Mouse (Mus musculus) ovary, adult 2 months (tissue): ENCODE measurements around the gene Ccr8. TPM values are rescaled to one million over a fixed set of nuclear protein-coding genes. Genes with fewer than 3 reads are reported as not detected.

Source experiments
- polyA plus RNA-seq: library from polyadenylated mRNA; depleted of rRNA; stranded (reverse); fragments of >200 nt; gene quantifications from 2 replicates; pipeline ENCODE4 v1.2.3, GENCODE M21; 2012; rRNA removed

Ccr8 gene
- 0.12 and 0.21 TPM in 2 replicates for polyA plus RNA-seq

DNA sequence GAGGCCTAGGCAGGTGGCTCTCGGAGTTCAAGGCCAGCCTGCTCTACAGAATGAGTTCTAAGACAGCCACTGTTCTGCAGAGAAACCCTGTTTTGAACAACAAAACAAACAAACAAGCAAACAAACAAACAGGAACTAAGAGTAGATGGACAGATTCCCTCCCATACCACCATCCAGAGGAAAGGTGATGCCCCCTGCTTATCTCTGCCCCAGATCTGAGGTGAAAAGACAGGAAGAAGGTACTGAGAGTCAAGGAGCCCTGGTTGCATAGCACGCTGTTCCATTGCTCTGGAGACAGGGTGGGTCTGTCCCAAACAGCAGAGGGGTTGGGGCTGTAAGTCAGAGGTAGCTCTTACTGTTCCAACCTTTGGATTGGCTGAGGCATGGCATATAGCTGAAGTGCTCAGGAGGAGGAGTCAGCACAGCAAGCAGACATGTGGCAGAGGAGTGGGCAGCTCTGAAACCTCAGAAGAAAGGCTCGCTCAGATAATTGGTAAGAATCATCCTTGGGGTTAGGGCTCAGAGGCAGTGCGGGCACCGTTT is at the start of gene Ccr8:
Gene Ccr8, plus strand, starts transcription at position 419 of the 543 bp plus-strand sequence.

DNA sequence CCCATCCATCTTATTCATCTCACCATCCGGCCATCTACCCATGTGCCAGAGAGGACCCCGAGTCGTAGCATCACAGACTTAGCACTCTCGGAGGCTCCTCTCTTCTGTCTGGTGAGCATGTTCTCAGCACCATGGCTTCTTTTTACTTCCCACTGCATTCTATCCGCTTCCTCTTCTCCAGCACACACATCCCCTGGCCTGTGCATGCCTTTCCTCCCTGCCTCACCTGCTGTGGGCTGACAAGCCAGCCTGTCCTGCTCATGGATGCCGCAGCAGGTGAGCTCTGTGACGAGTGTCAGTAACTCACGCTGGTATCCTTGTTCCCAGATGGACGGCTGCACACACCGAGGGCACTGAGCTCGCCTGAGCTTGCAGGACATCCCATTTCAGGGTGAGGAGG is 22.1 kb upstream of the Ccr8 start, which contains the start of gene Cx3cr1:
Gene Cx3cr1, minus strand, starts transcription at position 101 of the 400 bp plus-strand sequence.

DNA sequence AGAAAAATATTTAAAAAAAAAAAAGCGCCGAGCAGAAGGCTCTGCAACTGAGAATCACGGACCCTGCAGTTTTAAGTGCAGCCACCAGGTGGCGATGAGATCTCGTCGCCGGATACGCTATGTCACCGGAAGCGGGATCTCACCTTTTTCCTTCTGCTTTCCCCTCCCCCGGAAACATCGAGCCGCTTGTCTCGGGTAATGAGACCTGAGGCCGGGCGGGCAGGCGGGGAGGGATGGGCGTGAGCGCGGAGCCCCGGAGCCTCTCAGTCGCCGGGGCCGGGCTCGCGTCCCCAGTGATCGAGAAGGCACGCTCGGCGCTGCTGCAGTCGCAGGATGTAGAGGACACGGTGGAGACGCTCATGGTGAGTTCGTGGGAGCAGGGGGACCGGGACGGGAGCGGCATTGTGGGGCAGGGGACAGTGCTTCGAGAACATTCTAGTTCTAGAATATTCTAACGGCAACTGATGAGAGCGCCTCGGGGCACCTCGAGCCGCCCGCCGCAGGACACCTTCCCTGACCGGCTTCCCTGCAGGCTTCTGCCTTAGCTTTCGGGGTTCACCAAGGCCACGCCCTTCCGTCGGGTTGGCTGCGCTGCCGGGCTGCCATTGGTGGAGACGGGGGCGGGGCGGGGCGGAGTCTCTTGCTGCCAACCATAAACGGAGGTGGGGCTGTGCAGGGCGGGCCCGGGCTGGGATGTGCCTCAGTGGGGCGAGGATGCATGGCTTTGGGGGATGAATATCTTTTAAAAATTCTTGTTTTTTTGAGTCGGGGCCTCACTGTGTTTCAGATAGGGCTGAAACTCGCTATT is 18.5 kb downstream of the Ccr8 start, which contains the start of gene Slc25a38:
Gene Slc25a38, plus strand, starts transcription at position 164 of the 808 bp plus-strand sequence.

GRCm38 (mm10) chr9:120127538-120128251 is 35.8 kb downstream of the Ccr8 start, which contains the start of gene Rpsa:
Gene Rpsa (plus strand): TSS chr9:120127689.

Other genes with a start within 250 kb of the Ccr8 start
- 46.9 and 49.4 TPM in 2 replicates for gene Wdr48, start 197.2 kb upstream of the Ccr8 start, polyA plus RNA-seq
- 28.9 and 29.6 TPM in 2 replicates for gene Gorasp1, start 154.5 kb upstream of the Ccr8 start, polyA plus RNA-seq
- 7.1 and 7.8 TPM in 2 replicates for gene Ttc21a, start 154.5 kb upstream of the Ccr8 start, polyA plus RNA-seq
- gene Csrnp1, start 107.5 kb upstream of the Ccr8 start, polyA plus RNA-seq: 31.5 and 31.6 TPM in 2 replicates
- gene Xirp1, start 68.5 kb upstream of the Ccr8 start, polyA plus RNA-seq: 0.15 and 0.20 TPM in 2 replicates
- 12.8 and 14.2 TPM in 2 replicates for gene Cx3cr1, start 22.2 kb upstream of the Ccr8 start, polyA plus RNA-seq
- 49.9 and 54.2 TPM in 2 replicates for gene Slc25a38, start 18.3 kb downstream of the Ccr8 start, polyA plus RNA-seq
- gene Rpsa, start 35.6 kb downstream of the Ccr8 start, polyA plus RNA-seq: 2,914 and 4,274 TPM in 2 replicates
- 0.21 TPM in 1 of 2 replicates, not detected in the other for gene Mobp, start 57.6 kb downstream of the Ccr8 start, polyA plus RNA-seq
- gene Myrip, start 209.4 kb downstream of the Ccr8 start, polyA plus RNA-seq: 2.8 and 4.1 TPM in 2 replicates